Mouse (Mus musculus): ENCODE measurements around the gene Mcub. TPM values are rescaled to one million over a fixed set of nuclear protein-coding genes. Genes with fewer than 3 reads are reported as not detected.

Gene Mcub
- 100 to 1,000 TPM; 100 to 109 TPM for total RNA-seq (2023)

GRCm38 (mm10) chr3:129969432-129970395 lies at the start of gene Mcub:
Gene Mcub, minus strand, starts transcription at chr3:129970206.

GRCm38 (mm10) chr3:129901271-129901809 lies 68.7 kb downstream of the Mcub start, which contains the start of gene Casp6:
Gene Casp6, plus strand, starts transcription at chr3:129901425.

GRCm38 (mm10) chr3:129878405-129879021 lies 91.5 kb downstream of the Mcub start, which contains the start of gene Pla2g12a:
Gene Pla2g12a, plus strand, starts transcription at chr3:129878606.

Other genes with a start within 250 kb of the Mcub start
- gene Egf, start 214.9 kb downstream of the Mcub start, total RNA-seq (2023), result 1 to 10 TPM; 1.0 to 2.2 TPM
- not detected for gene Lrit3, start 166.2 kb downstream of the Mcub start, total RNA-seq (2023)
- under 1 TPM; 0.49 to 0.68 TPM for gene Rrh, start 147.6 kb downstream of the Mcub start, total RNA-seq (2023)
- 10 to 100 TPM; 30.9 to 32.8 TPM for gene Gar1, start 138.8 kb downstream of the Mcub start, total RNA-seq (2023)
- gene Cfi, start 134.3 kb downstream of the Mcub start, total RNA-seq (2023), result not detected
- 1 to 10 TPM; 4.9 to 5.0 TPM for gene Pla2g12a, start 91.6 kb downstream of the Mcub start, total RNA-seq (2023)
- gene Casp6, start 68.8 kb downstream of the Mcub start, total RNA-seq (2023), result 10 to 100 TPM; 20.4 to 24.7 TPM
- 100 to 1,000 TPM; 141 to 163 TPM for gene Sec24b, start 91.3 kb upstream of the Mcub start, total RNA-seq (2023)
- gene Col25a1, start 161.3 kb upstream of the Mcub start, total RNA-seq (2023), result not detected